Mouse (Mus musculus) ovary, postnatal 14 days (tissue): ENCODE measurements around the gene Gp9.

Source experiments
- DNase-seq: peaks from one replicate; pipeline ENCODE4 v3.0.0; 2022; ENCODE audit warnings: low spot score

The Gp9 gene

DNA sequence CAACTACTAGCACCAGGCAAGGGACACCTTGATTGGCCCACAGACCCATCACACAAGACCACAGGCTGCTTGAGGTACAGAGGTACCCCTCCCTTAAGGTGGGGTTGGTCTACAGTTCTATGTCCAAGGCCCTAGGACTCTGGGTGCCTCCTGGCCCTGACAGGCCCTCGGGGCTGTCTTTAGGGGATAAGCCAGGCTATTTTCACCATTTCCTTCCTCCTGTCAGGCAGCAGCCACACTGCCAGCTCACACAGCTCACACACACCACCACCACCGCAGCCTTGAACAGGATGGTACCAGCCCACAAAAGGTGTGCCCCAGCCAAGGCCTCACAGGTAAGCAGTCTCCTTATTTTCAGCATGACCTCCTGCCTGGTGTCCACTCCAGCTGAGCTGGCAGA lies at the start of gene Gp9:
TSS of gene Gp9 (plus strand) at position 231 of the 400 bp plus-strand sequence.
- DNase-seq: no peak

DNA sequence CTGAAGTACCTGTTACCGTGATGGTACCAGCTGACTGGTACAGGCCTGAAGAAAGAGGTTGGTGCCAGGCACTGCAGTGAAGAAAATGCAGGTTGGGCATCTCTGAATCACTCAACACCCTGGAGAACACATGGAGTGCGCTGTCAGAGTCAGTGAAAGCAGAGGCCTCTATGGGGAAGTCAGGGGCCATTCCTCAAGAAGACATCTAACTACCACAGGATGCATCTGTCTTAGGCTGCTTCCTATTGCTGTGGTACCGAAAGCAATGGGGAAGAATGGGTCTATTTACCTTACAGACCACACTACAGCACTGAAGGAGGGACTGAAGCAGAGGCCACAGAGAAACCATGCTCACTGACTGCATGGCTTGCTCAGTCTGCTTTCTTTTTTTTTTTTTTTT lies 49.8 kb upstream of the Gp9 start:
- DNase-seq: no peak

DNA sequence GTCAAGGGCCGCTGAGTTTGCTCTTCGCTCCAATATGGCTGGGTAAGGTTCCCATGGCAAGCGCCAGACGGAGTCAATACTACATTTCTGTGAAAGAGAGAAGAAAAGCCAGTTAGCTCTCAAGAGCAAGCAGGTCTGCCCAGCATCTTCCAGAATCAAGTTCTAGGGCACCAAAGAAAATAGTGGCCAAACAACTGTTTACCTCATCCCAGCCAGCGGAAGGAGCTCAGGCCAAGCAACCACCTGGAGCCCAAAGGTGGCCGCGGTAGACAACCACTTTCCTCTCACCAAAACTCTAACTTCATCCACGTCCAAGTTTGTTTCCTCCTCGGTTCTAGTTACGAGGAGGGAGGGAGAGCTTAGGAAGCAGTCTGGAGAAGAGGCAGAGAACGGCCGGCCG lies 47.7 kb upstream of the Gp9 start:
- DNase-seq: no peak

DNA sequence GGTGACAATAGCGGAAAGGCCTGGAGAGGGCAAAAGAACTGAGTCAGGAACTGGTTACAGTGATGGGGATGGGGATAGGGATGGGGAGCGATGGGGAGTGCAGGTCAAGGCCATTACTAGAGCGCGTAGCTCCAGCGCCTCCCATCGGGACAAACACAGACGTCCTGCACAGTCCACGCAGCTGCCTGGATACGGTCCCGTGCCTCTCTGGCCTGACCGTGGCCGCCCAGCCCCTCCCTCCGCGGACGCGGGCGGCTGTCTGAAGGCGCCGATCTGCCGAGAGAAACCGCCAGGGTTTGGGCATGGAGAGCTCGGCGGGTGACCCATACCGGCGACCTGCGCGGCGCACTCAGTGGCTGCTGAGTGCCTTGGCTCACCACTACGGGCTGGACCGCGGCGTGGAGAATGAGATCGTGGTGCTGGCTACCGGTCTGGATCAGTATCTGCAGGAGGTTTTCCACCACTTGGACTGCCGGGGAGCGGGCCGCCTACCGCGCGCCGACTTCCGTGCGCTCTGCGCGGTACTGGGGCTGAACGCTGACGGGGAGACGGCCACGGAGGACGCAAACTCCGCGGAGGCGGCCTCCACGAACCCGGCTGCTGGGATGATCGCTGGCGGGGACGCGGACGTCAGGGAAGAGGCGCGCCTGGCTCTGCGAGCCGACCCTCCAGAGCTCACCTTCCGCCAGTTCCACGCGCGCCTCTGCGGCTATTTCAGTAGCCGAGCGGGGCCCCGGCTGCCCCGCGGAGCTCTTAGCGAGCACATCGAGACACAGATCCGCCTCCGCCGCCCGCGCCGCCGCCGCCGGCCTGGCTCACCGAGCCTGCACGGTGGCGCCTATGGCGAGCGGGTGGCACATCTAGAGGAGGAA lies 47.0 kb upstream of the Gp9 start, which contains the start of gene Efcc1:
TSS of gene Efcc1 (plus strand) at position 279 of the 872 bp plus-strand sequence.
- peak; percentile 15 for DNase-seq

DNA sequence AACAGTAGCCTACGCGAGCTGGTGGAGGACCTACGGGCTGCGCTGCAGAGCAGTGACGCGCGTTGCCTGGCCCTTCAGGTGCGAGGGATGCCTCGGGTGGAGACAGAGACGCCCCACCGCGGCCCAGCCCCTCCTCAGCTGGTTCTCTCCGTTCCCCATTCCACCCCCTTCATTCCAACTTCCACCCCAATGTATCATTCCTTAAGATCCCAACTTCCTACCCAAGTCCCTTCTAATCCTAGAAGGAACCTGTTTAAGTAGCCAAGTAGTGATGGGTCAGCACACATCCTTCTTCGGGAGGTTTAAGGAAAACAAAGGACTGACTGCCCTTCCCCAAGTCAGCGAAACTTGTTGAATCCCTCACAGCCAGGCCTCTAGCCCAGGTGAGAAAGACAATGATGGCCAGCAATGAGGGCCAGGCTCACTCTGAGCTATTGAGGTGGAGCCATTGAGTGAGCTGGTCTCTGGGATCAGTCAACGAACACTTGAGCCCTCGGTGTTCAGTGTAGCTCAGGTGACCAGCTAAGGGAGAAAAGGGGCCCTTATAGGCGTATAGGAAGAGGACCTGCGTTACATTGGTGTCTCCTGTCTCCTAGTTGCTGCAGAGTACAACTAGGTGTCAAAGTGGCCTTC lies 46.3 kb upstream of the Gp9 start:
- DNase-seq: no peak

DNA sequence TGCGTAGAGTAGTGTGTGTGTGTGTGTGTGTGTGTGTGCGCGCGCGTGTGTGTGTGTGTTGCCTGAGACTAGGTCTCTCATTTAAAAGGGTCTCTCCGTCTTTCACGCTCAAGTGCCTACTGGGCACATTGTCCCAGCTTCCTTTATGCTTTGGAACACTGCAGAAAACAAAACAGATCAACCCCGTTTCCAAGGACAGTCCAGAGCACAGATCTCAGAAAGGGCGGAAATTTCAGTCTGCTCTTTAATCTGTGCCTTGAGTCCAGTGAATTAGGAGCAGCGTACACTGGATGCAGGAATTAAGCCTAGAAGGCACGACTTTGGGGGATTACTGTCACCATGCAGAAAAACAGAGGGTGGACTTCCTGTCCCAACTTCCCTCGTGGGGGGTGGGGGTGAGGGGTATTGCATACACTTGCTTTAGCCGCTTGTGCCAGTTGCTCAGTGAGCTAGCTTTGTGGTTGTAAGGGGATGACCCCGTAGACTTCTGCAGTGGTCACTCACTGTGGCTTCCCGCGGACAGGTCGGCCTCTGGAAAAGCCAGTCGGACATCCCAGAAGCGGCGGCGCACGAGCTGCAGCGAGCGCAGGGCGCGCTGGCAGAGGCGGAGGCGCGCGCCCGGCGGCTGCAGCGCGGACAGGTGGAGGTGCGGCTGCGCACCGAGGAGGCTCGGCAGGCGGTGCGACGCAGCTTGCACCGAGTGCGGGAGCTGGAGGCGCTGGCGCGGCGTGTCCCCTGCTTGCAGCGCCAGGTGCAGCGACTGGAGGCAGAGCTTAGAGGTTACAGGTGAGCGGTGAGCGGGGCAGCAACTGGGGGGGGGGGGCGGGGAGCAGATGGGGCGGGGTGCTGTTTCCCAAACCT lies 45.5 kb upstream of the Gp9 start:
- no peak for DNase-seq

DNA sequence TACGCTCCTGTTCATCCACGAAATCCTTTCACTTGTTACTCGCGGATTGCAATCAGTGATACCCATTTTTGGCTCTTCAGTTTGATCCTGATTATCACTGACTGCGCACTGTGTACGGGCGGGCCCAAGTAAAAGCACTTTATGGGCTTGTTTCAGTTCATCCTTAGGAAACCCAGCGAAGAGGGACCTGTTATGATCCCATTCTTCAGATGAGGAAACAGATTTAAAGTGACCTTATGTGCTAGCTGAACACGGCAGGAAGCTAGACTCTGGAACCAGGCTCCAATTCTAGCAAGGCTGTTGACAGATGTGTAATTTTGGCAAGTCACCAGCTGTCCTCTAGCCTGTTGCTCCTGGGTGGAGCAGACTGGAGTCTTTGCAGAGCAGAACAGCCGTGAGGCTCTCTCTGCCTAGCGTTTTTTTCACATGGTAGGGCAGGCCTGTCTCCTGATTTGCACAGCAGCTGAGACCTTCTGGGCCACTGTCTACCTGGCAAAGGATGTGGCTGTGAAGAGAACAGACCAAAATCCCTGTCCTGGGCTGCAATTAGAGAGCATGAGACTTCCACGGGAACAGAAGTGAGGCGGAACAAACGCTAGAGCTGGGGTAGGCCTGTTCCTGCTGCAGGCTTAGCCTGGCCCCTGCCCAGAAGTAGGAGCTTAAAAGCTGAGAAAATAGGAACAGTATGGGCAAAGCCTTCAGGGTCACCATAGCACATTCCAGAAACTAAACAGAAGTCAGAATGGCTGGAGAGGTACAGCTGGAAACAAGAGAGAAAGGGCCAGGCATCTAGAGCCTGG lies 44.5 kb upstream of the Gp9 start:
- DNase-seq: no peak

DNA sequence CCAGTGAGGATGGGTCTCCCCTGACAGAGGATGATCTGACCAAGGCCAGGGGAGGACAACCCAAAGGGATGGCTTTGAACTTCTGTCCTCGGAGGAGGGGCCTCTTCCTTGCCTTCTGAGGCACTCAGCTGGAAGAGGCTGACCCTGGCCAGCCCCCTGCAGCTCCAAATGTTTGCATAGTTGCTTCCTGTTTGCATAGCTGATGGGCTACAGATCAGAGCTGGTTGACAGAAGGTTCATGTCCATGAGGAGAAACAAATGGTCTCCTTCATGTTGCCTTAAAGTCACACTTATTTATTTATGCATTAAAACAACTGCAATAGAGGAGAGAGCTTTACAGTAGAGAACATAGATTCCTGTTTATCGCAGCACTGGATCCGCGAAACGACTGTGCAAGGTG lies 43.7 kb upstream of the Gp9 start:
- no peak for DNase-seq

DNA sequence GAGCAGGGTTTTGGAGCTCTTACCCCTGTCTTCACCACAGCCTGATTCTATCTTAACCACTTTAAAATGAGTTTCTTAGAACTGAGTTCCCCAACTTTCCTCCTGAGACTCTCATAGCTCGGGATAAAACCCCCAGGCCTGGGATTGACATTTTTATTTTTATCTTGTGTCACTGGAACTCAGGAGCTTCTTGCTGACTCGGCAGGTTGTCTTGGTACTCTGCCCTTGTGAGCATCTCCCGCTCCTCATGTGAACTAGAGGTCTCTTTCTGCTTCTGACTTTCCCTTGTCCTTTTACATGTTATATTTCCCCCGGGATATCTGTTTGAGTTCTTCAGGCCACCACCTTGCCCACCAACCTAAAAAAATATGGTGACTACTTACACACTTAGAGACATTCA lies 40.9 kb upstream of the Gp9 start:
- DNase-seq: no peak

DNA sequence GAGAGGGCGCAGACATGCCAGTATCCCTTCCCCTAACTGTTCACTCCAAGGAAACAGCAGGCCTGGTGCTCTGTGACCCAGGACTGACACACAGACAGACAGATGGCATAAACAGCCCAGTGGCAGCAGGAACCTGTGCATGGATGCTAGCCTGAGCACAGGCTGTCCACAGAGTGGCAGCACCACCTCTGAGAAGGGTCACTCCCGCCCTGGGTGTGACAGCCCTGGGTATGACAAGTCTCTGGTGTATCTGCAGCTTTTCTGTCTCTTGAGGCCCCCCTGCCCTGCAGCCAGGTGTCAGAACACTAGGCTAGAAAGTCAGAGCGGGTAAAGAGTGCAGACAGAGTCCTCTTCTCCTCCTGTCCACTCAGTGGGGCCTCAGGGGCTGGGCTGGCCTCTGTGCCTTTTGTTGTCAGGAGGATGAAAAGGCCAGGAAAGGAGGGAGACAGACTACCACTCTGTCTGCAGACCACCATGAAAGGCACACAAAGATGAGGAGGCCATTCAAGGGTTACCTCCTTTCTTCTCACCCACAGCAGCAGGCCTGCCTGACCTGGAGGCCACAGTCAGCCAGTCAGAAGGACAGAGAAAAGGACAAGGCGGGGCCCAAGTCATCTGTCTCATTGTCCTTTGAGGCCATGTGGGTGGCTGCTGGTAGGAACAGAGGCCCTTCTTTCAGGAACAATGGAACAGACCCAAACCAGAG lies 39.8 kb upstream of the Gp9 start:
- no peak for DNase-seq

DNA sequence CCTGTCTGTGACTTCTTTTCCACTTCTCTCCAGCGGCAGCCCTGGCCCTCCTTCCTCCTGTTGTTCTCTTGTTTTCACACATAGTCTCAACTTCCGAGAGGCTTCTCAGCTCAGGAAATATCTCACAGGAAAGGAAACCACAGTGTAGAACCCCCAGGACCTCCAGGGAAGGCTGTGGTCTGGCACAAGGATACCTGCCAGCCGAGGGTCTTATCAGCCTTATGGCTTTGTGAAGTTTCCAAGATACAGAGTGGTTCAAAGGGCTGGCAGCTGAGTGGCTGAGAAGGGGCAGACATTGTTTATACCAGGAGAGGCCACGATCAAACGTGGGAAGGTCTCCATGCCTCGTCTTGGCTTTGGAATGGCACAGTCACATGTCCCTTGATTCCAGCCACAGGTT lies 38.0 kb upstream of the Gp9 start:
- no peak for DNase-seq

DNA sequence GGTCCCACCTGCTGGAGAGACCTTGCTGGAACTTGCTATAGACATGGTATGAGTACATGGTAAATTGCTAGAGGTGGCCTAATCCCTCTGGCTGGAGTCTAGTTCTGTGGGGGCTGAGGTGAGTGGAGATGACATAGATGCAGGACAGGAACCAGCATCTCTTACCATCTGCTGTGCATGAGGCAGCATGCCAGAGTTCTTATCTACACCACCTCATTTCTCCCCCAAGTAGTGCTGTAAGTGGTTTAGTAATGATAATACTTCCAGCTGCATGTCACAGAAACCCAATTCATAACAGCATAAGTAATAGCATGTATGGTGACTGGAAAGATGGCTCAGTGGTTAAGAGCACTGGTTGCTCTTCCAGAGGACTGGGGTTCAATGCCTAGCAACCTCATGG lies 37.4 kb upstream of the Gp9 start:
- no peak for DNase-seq

DNA sequence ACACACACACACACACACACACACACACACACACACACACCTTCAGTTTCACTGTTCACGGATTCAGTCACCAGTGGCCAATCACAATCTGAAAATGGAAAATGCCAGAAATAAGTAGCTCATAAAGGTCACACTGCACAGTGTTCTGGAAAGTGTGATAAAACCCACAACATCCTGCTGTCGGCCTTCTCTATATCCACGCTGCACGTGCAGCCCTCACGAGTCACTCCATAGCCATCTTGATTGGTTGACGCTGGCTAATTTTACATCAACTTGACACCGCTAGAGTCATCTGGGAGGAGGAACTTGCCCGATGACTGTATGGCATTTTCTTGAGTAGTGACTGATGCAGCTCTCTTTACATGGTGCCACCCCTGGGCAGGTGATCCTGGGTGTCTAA lies 35.9 kb upstream of the Gp9 start:
- no peak for DNase-seq

DNA sequence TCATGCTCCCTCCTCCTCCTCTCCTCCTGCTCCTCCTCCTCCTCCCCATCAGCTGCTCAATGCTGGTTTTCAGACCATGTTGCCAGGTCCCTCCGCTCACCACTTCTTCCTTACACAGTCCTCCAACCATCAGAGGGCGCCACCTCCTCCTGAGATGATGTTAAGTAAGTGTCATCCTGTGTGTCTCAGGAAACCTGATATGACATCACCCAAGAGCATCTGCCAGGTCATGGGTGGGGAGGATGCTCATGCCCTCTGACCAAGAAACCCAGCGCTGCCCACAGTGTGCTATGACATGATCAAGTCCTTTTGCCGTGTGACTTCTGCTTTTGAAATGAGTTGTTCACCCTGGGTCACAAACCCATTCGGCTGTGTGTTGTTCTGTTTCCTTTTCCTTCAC lies 35.1 kb upstream of the Gp9 start:
- no peak for DNase-seq

DNA sequence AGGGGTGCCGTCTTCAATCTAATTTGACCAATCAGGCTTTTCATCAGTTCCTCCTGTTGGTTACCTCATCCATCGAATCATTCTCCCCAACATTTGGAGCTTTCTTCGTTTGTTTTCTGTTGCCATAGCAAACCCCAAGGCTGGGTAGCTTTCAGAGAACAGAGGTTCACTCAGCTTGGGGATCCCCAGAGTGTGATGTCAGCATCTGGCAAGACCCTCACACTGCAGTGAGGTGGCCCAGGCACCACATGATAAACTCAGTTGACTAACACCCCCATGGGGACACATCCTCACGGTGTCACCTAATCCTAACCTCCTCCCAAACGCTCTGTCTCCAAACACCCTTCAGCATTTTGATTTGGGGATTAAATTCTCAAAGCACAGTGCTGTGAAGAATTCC lies 34.6 kb upstream of the Gp9 start:
- no peak for DNase-seq

DNA sequence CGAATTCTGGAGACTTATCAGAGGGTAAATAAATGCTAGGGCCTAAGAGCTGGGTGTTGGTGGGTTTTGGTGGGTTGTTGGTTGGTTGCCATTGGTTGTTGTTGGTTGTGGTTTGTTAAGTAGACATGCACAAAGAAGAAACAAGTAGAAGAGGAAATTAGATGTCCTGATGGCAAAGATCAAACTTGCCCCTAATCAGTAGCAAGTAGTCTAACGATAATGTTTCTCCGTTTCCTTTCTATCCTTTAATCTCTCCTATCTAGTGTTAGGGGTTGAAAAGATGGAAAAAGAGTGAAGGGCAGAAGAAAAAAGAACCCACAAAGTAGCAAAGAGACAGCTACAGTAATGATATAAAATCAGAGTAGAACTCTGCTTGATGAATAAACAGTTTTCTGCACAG lies 33.2 kb upstream of the Gp9 start:
- DNase-seq: no peak

DNA sequence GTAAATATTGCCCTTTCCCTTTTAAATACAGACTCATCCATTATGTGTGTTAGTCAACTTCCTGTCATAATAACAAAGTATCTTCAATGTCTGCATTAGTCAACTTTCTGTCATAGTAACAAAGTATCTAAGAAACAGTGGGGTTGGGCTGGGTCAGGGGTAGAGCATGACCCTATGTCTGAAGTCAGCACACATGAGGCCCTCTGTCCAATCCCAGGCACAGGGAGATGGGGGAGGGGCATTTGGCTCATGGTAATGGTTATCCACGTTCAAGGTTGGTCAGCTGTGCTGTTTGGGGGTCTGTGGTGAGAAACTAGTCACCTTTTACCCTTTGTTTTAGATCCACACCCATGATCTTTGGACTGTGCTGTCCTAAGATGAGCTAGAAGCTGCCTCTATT lies 32.6 kb upstream of the Gp9 start:
- DNase-seq: no peak

DNA sequence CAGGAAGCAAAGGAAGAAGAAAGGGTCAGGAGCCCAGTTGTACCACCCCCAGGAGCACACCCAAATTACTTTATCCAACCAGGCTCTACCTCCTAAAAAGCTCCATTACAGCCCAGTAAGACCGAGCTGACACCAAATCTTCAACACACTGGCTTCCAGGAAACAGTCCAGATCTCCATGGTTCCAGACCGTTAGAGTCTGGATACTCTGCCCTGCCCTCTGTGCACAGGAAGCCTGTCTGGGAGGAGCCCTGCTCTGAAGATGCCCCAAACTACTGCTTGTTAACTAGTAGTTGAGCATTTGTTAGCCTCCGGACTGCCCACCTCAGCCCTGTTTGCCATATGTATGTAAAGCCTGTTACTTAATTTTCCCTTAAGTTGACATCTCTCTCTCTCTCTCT lies 31.8 kb upstream of the Gp9 start:
- no peak for DNase-seq

DNA sequence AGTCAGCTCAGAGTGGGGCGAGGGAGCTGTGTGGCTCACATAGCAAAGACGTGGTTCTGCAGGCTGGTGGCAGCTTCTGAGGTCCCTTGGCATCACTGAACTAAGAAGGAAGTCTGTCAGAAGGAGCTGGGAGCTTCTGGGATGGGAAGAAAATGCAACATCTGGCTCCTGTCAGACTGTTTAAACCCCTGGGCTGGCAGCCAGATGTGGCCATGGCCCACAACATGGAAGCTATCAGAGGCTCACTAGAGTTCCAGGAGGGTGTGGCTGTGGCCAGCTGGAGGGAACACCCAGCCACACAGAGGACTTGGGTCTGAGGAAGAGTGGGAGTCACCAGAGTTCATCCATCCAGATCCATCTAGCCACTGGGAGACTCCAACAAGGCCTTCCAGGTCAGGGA lies 31.0 kb upstream of the Gp9 start:
- peak; percentile 22 for DNase-seq

DNA sequence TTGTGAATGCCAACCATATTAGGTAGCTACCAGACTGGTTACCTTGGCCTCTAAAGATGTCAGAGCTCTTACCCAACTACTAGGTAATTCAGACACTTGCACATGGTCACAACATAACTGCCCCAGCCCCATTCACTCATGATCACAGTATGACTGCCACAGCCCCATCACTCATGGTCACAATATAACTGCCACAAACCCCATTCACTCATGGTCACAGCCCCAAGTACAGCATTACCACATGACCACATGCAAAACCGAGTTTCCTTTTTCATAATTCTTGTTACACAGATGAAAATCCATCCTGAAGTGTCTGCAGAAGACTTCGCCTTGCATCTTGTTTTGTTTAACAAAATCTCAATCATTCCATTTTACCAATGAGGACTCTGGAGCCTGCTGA lies 29.8 kb upstream of the Gp9 start:
- no peak for DNase-seq

DNA sequence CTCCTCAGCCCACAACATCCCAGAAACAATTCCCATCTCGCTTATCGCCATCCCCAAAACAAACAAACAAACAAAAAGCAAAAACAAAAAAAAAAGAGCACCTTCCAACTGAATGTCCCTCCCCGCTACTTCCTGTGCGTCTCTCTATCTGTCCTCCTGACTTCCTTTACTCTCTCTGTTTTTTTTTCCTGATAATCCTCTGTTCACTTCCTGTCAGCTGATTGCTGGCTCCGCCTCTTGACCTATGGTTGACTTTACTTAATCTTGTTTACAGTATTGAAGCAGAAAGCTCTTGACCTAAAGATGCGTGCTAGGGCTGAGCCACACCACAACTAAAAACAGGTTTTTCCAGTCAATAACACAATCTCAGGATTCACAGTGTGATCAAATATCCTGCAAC lies 29.3 kb upstream of the Gp9 start:
- no peak for DNase-seq
